Comparison of ENCODE assay signal across 9 mouse cellular contexts in the genomic region with DNA sequence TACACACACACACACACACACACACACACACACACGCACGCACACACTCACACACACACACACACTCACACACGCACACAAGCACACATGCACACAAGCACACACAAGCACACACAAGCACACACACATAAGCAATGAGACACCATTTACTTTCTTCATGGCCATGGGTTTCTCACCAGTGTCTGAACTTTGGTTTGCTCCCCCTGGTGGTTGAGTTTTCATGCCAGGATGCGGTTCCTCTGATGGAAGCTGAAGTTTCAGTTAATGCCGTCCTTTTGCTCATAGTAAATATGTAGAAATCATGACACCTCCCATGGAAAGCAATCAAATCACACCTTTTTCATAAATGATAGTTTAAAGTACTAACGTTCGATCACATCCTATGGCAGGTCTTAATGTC. TPM values are rescaled to one million over a fixed set of nuclear protein-coding genes. Genes with fewer than 3 reads are reported as not detected.
DNase-seq lines count a peak whose midpoint lies in the region; ATAC-seq and TF ChIP-seq lines count a peak whose summit lies in the region.
"Had no signal": no experiment of that assay in that cellular context is flagged by ENCODE, and none has a peak within 500 bp of the region (broad histone marks: within the 10 kb centered on the region; RNA-seq: fewer than 3 reads in every experiment).

No protein-coding gene starts in this region.

- TF ChIP-seq EP300 in heart, postnatal 0 days (IDR thresholded peaks at IDR 0.05; ENCODE audit: low read depth) = no peak
- no peak for TF ChIP-seq EP300 in liver, embryonic 14.5 days (IDR thresholded peaks at IDR 0.05; ENCODE audit: low read depth)

- DNase-seq in heart, postnatal 0 days (ENCODE audit: low spot score) = no peak
- DNase-seq in heart, adult 9 months (ENCODE audit: low spot score in 2 of 2) = no peak
- DNase-seq in ovary, postnatal 14 days (ENCODE audit: low spot score) = peak; percentile 41
- DNase-seq in ovary, adult 18-20 months (ENCODE audit: low spot score) = no peak
- peak; percentile 62 for DNase-seq in embryo, embryonic 10 days (ENCODE audit: low spot score)
- no peak for DNase-seq in liver, embryonic 14.5 days (ENCODE audit: low read depth in 3 of 3, low spot score in 3 of 3)
- no peak for DNase-seq in gastrocnemius, postnatal 25 days

- peak; percentile 64 for TF ChIP-seq CTCF in heart, postnatal 0 days (IDR thresholded peaks at IDR 0.05; ENCODE audit: low read depth)
- TF ChIP-seq CTCF in liver, embryonic 14.5 days (IDR thresholded peaks at IDR 0.05; ENCODE audit: low read depth) = peak; percentile 57

- H3K27ac ChIP-seq in heart, postnatal 0 days (ENCODE audit: low read depth) = no peak overlapping the region
- no peak overlapping the region for H3K27ac ChIP-seq in liver, embryonic 14.5 days
- H3K27ac ChIP-seq: lung, embryonic 15.5 days had no signal

- no peak; the same call in 1 of the 2 replicates for ATAC-seq in heart, postnatal 0 days (ENCODE audit: insufficient read depth, low read depth)
- ATAC-seq in liver, embryonic 14.5 days (ENCODE audit: insufficient read depth) = no peak
- no peak for ATAC-seq in megakaryocyte-erythroid progenitor cell, adult 5-6 weeks (replicated peaks; ENCODE audit: low FRiP score, low TSS enrichment, poor library complexity, severe bottlenecking)

- H3K4me1 ChIP-seq in heart, postnatal 0 days (ENCODE audit: control insufficient read depth, insufficient read depth) = no peaks in the 10 kb centered on the region
- no peaks in the 10 kb centered on the region for H3K4me1 ChIP-seq in liver, embryonic 14.5 days (replicated peaks; ENCODE audit: control insufficient read depth in 2 of 2, insufficient read depth in 2 of 2, low read length in 1 of 2)
- H3K4me1 ChIP-seq: lung, embryonic 15.5 days had no signal

- 74% methylated on average over 7 of the region's 7 CpGs for WGBS in heart, postnatal 0 days
- WGBS in liver, embryonic 14.5 days (ENCODE audit: insufficient replicate concordance) = 68% methylated on average over 7 of the region's 7 CpGs

- H3K4me3 ChIP-seq in heart, postnatal 0 days (ENCODE audit: low read depth, low read length) = no peak overlapping the region
- H3K4me3 ChIP-seq in liver, embryonic 14.5 days (ENCODE audit: insufficient read depth in 1 of 2, low read depth in 2 of 2, low read length in 2 of 2) = no peak overlapping the region
- H3K4me3 ChIP-seq: lung, embryonic 15.5 days had no signal

- no peak overlapping the region for H3K9ac ChIP-seq in heart, postnatal 0 days (replicated peaks; ENCODE audit: low read depth, low read length)
- no peak overlapping the region for H3K9ac ChIP-seq in liver, embryonic 14.5 days (replicated peaks)
- H3K9ac ChIP-seq: lung, embryonic 15.5 days had no signal

- H3K27me3 ChIP-seq in heart, postnatal 0 days (ENCODE audit: control insufficient read depth, insufficient read depth, low read length) = no peaks in the 10 kb centered on the region
- no peaks in the 10 kb centered on the region for H3K27me3 ChIP-seq in liver, embryonic 14.5 days (ENCODE audit: control insufficient read depth, insufficient read depth, low read length)
- H3K27me3 ChIP-seq: lung, embryonic 15.5 days had no signal

- H3K36me3 ChIP-seq in heart, postnatal 0 days (replicated peaks; ENCODE audit: control insufficient read depth, insufficient read depth, low read length) = no peaks in the 10 kb centered on the region
- H3K36me3 ChIP-seq in liver, embryonic 14.5 days (replicated peaks; ENCODE audit: control insufficient read depth, insufficient read depth, low read depth) = no peaks in the 10 kb centered on the region
- H3K36me3 ChIP-seq: lung, embryonic 15.5 days had no signal

- H3K4me2 ChIP-seq in heart, postnatal 0 days (ENCODE audit: low read depth, low read length) = no peak overlapping the region
- no peak overlapping the region for H3K4me2 ChIP-seq in liver, embryonic 14.5 days (ENCODE audit: low read depth)
- H3K4me2 ChIP-seq: lung, embryonic 15.5 days had no signal

- H3K9me3 ChIP-seq in heart, postnatal 0 days (replicated peaks; ENCODE audit: control insufficient read depth, low read length) = no peaks in the 10 kb centered on the region
- H3K9me3 ChIP-seq in liver, embryonic 14.5 days (ENCODE audit: control insufficient read depth, low read length) = no peaks in the 10 kb centered on the region
- H3K9me3 ChIP-seq: lung, embryonic 15.5 days had no signal

RNA-seq across cellular contexts. Expression of a gene that starts 23.8 kb away (rescaled TPM):
- total RNA-seq in heart, postnatal 0 days (2014; rRNA removed; ENCODE audit: low replicate concordance) = 62.2 and 89.9 TPM in 2 replicates
- polyA plus RNA-seq in heart, postnatal 0 days (2015; fragmentation: Nextera tagmentation; extraction: Ambion mirVana) = 117 and 143 TPM in 2 replicates
- polyA plus RNA-seq in liver, embryonic 14.5 days (2012; rRNA removed) = 84.8 and 111 TPM in 2 replicates
- polyA plus RNA-seq in liver, embryonic 14.5 days (2014; fragmentation: Nextera tagmentation; extraction: Ambion mirVana) = 291 and 292 TPM in 2 replicates
- 8.7 TPM in 1 of 2 replicates, not detected in the other for total RNA-seq in megakaryocyte-erythroid progenitor cell, adult 5-6 weeks (2014; fragmentation: Nextera tagmentation)
- total RNA-seq in megakaryocyte-erythroid progenitor cell, adult 5-6 weeks (2017) = 4.4 TPM in 1 of 2 replicates, not detected in the other
- total RNA-seq in gastrocnemius, postnatal 25 days (2021) = 10 to 100 TPM; 17.2 to 55.0 TPM

Comparison
In these comparisons a context has a peak if more than half of its experiments do, and no peak if none do; other contexts are left out.
1. DNase-seq: peak in ovary, postnatal 14 days (single experiment) and embryo, embryonic 10 days (single experiment); none in heart, postnatal 0 days (single experiment), heart, adult 9 months (0 of 2), ovary, adult 18-20 months (single experiment), liver, embryonic 14.5 days (0 of 3) and gastrocnemius, postnatal 25 days (single experiment).